Mouse (Mus musculus): Measurements from ENCODE around the gene Tmem247.
A peak's percentile ranks its signal among the peaks of the same experiment; 100 is the strongest.

The Tmem247 gene

GRCm38 (mm10) chr17:86917048-86917447, at the start of gene Tmem247:
Tmem247 (plus strand) TSS chr17:86917348.
- no peak for DNase-seq (ENCODE audit: low read depth, low spot score)

- DNase-seq (ENCODE audit: low read depth, low spot score) = no peak
Measured at GRCm38 (mm10) chr17:86870586-86870985, 46.6 kb upstream of the Tmem247 start.

- no peak for DNase-seq (ENCODE audit: low read depth, low spot score)
Measured at GRCm38 (mm10) chr17:86872643-86873042, 44.5 kb upstream of the Tmem247 start.

- no peak for DNase-seq (ENCODE audit: low read depth, low spot score)
Measured at GRCm38 (mm10) chr17:86876940-86877339, 40.2 kb upstream of the Tmem247 start.

GRCm38 (mm10) chr17:86877747-86878146, 39.4 kb upstream of the Tmem247 start:
- no peak for DNase-seq (ENCODE audit: low read depth, low spot score)

- DNase-seq (ENCODE audit: low read depth, low spot score) = peak; percentile 19
Measured at GRCm38 (mm10) chr17:86880056-86880455, 37.1 kb upstream of the Tmem247 start.

- no peak for DNase-seq (ENCODE audit: low read depth, low spot score)
Measured at GRCm38 (mm10) chr17:86880461-86881044, 36.6 kb upstream of the Tmem247 start.

- DNase-seq (ENCODE audit: low read depth, low spot score) = no peak
Measured at GRCm38 (mm10) chr17:86895191-86895590, 22.0 kb upstream of the Tmem247 start.

- DNase-seq (ENCODE audit: low read depth, low spot score) = no peak
Measured at GRCm38 (mm10) chr17:86897486-86898165, 19.5 kb upstream of the Tmem247 start.

GRCm38 (mm10) chr17:86899821-86900220, 17.3 kb upstream of the Tmem247 start:
- no peak for DNase-seq (ENCODE audit: low read depth, low spot score)

GRCm38 (mm10) chr17:86900564-86900963, 16.6 kb upstream of the Tmem247 start:
- DNase-seq (ENCODE audit: low read depth, low spot score) = no peak

GRCm38 (mm10) chr17:86902399-86903067, 14.6 kb upstream of the Tmem247 start:
- no peak for DNase-seq (ENCODE audit: low read depth, low spot score)

- no peak for DNase-seq (ENCODE audit: low read depth, low spot score)
Measured at GRCm38 (mm10) chr17:86903596-86903995, 13.6 kb upstream of the Tmem247 start.

- DNase-seq (ENCODE audit: low read depth, low spot score) = no peak
Measured at GRCm38 (mm10) chr17:86904206-86904605, 12.9 kb upstream of the Tmem247 start.

- DNase-seq (ENCODE audit: low read depth, low spot score) = peak; percentile 59
Measured at GRCm38 (mm10) chr17:86905297-86906135, 11.6 kb upstream of the Tmem247 start.

GRCm38 (mm10) chr17:86906136-86906461, 11.0 kb upstream of the Tmem247 start:
- peak; percentile 83 for DNase-seq (ENCODE audit: low read depth, low spot score)

- DNase-seq (ENCODE audit: low read depth, low spot score) = peak; percentile 58
Measured at GRCm38 (mm10) chr17:86906601-86907000, 10.5 kb upstream of the Tmem247 start.

GRCm38 (mm10) chr17:86907092-86907491, 10.1 kb upstream of the Tmem247 start:
- no peak for DNase-seq (ENCODE audit: low read depth, low spot score)

- DNase-seq (ENCODE audit: low read depth, low spot score) = no peak
Measured at GRCm38 (mm10) chr17:86908316-86908715, 8.8 kb upstream of the Tmem247 start.

GRCm38 (mm10) chr17:86909733-86910495, 7.2 kb upstream of the Tmem247 start:
- peak; percentile 35 for DNase-seq (ENCODE audit: low read depth, low spot score)

GRCm38 (mm10) chr17:86911261-86911660, 5.9 kb upstream of the Tmem247 start:
- DNase-seq (ENCODE audit: low read depth, low spot score) = no peak
